Mouse (Mus musculus): Measurements from ENCODE around the gene Reps2. TPM values are rescaled to one million over a fixed set of nuclear protein-coding genes. Genes with fewer than 3 reads are reported as not detected.

Reps2 gene
- polyA plus RNA-seq, 1 experiment from 2014 or later, result 0.50 TPM

- H3K4me3 ChIP-seq (replicated peaks), result no peak overlapping the region
- ATAC-seq (ENCODE audit: insufficient number of reproducible peaks, insufficient read depth, low FRiP score, low TSS enrichment, low read depth), result no peak
- no peaks in the 10 kb centered on the region for H3K9me3 ChIP-seq
- no peaks in the 10 kb centered on the region for H3K36me3 ChIP-seq
- H3K27ac ChIP-seq, result no peak overlapping the region
- H3K27me3 ChIP-seq, result peaks cover 17% of the 10 kb centered on the region
- 60% methylated on average over 1 of the region's 1 CpGs for WGBS
- H3K4me1 ChIP-seq (replicated peaks), result no peaks in the 10 kb centered on the region
- H3K4me2 ChIP-seq, result no peak overlapping the region
- H3K9ac ChIP-seq (replicated peaks), result no peak overlapping the region
Measured at GRCm38 (mm10) chrX:162542576-162543227, 100.7 kb downstream of the Reps2 start.

- H3K4me1 ChIP-seq (replicated peaks), result no peaks in the 10 kb centered on the region
- no peaks in the 10 kb centered on the region for H3K36me3 ChIP-seq
- H3K27ac ChIP-seq, result no peak overlapping the region
- no peaks in the 10 kb centered on the region for H3K9me3 ChIP-seq
- no peak overlapping the region for H3K4me3 ChIP-seq (replicated peaks)
- no peak for ATAC-seq (ENCODE audit: insufficient number of reproducible peaks, insufficient read depth, low FRiP score, low TSS enrichment, low read depth)
- no peak overlapping the region for H3K9ac ChIP-seq (replicated peaks)
- 91% methylated on average over 1 of the region's 1 CpGs for WGBS
- H3K4me2 ChIP-seq, result no peak overlapping the region
- H3K27me3 ChIP-seq, result peaks cover 17% of the 10 kb centered on the region
Measured at GRCm38 (mm10) chrX:162541961-162542360, 101.5 kb downstream of the Reps2 start.

GRCm38 (mm10) chrX:162531016-162531415, 112.4 kb downstream of the Reps2 start:
- Histone ChIP-seq H3K4me2 (no peak overlapping the region), H3K27ac (no peak overlapping the region), H3K4me3 (replicated peaks) (no peak overlapping the region), H3K9ac (replicated peaks) (no peak overlapping the region), H3K36me3 (no peaks in the 10 kb centered on the region), H3K9me3 (no peaks in the 10 kb centered on the region), H3K27me3 (peaks cover 24% of the 10 kb centered on the region), H3K4me1 (replicated peaks) (no peaks in the 10 kb centered on the region)
- no peak for ATAC-seq (ENCODE audit: insufficient number of reproducible peaks, insufficient read depth, low FRiP score, low TSS enrichment, low read depth)
- 83% methylated on average over 2 of the region's 2 CpGs for WGBS

- Histone ChIP-seq H3K27ac (no peak overlapping the region), H3K4me2 (no peak overlapping the region), H3K4me1 (replicated peaks) (no peaks in the 10 kb centered on the region), H3K36me3 (no peaks in the 10 kb centered on the region), H3K27me3 (peaks cover 21% of the 10 kb centered on the region), H3K4me3 (replicated peaks) (no peak overlapping the region), H3K9ac (replicated peaks) (no peak overlapping the region), H3K9me3 (no peaks in the 10 kb centered on the region)
- ATAC-seq (ENCODE audit: insufficient number of reproducible peaks, insufficient read depth, low FRiP score, low TSS enrichment, low read depth), result no peak
- 39% methylated on average over 2 of the region's 2 CpGs for WGBS
Measured at GRCm38 (mm10) chrX:162527240-162527639, 116.2 kb downstream of the Reps2 start.

- WGBS, result 56% methylated on average over 9 of the region's 9 CpGs
- Histone ChIP-seq H3K36me3 (no peaks in the 10 kb centered on the region), H3K4me1 (replicated peaks) (no peaks in the 10 kb centered on the region), H3K4me3 (replicated peaks) (no peak overlapping the region), H3K4me2 (no peak overlapping the region), H3K9ac (replicated peaks) (no peak overlapping the region), H3K27me3 (peaks cover 22% of the 10 kb centered on the region), H3K27ac (no peak overlapping the region), H3K9me3 (no peaks in the 10 kb centered on the region)
- ATAC-seq (ENCODE audit: insufficient number of reproducible peaks, insufficient read depth, low FRiP score, low TSS enrichment, low read depth), result peak; percentile 47; the same call in 1 of the 2 replicates
Measured at GRCm38 (mm10) chrX:162521831-162522514, 121.5 kb downstream of the Reps2 start.

- no peak for ATAC-seq (ENCODE audit: insufficient number of reproducible peaks, insufficient read depth, low FRiP score, low TSS enrichment, low read depth)
- no peak overlapping the region for H3K4me3 ChIP-seq (replicated peaks)
- no peak overlapping the region for H3K4me2 ChIP-seq
- no peaks in the 10 kb centered on the region for H3K4me1 ChIP-seq (replicated peaks)
- H3K27ac ChIP-seq, result no peak overlapping the region
- peaks cover 22% of the 10 kb centered on the region for H3K27me3 ChIP-seq
- no peaks in the 10 kb centered on the region for H3K9me3 ChIP-seq
- no peaks in the 10 kb centered on the region for H3K36me3 ChIP-seq
- no peak overlapping the region for H3K9ac ChIP-seq (replicated peaks)
- 51% methylated on average over 4 of the region's 4 CpGs for WGBS
Measured at GRCm38 (mm10) chrX:162521197-162521596, 122.3 kb downstream of the Reps2 start.

- 84% methylated on average over 2 of the region's 2 CpGs for WGBS
- Histone ChIP-seq H3K4me1 (replicated peaks) (no peaks in the 10 kb centered on the region), H3K36me3 (no peaks in the 10 kb centered on the region), H3K4me3 (replicated peaks) (no peak overlapping the region), H3K9me3 (no peaks in the 10 kb centered on the region), H3K27ac (no peak overlapping the region), H3K27me3 (peaks cover 18% of the 10 kb centered on the region), H3K9ac (replicated peaks) (no peak overlapping the region), H3K4me2 (no peak overlapping the region)
- ATAC-seq (ENCODE audit: insufficient number of reproducible peaks, insufficient read depth, low FRiP score, low TSS enrichment, low read depth), result no peak
Measured at GRCm38 (mm10) chrX:162520374-162520773, 123.1 kb downstream of the Reps2 start.

- Histone ChIP-seq H3K4me1 (replicated peaks) (no peaks in the 10 kb centered on the region), H3K9me3 (no peaks in the 10 kb centered on the region), H3K4me2 (no peak overlapping the region), H3K9ac (replicated peaks) (no peak overlapping the region), H3K4me3 (replicated peaks) (no peak overlapping the region), H3K27ac (no peak overlapping the region), H3K36me3 (no peaks in the 10 kb centered on the region), H3K27me3 (peaks cover 30% of the 10 kb centered on the region)
- WGBS, result 57% methylated on average over 2 of the region's 2 CpGs
- no peak for ATAC-seq (ENCODE audit: insufficient number of reproducible peaks, insufficient read depth, low FRiP score, low TSS enrichment, low read depth)
Measured at GRCm38 (mm10) chrX:162510426-162510980, 132.9 kb downstream of the Reps2 start.

GRCm38 (mm10) chrX:162505186-162505585, 138.3 kb downstream of the Reps2 start:
- no peaks in the 10 kb centered on the region for H3K4me1 ChIP-seq (replicated peaks)
- H3K9ac ChIP-seq (replicated peaks), result no peak overlapping the region
- no peak for ATAC-seq (ENCODE audit: insufficient number of reproducible peaks, insufficient read depth, low FRiP score, low TSS enrichment, low read depth)
- H3K4me2 ChIP-seq, result no peak overlapping the region
- H3K27me3 ChIP-seq, result peaks cover 41% of the 10 kb centered on the region
- H3K4me3 ChIP-seq (replicated peaks), result no peak overlapping the region
- H3K27ac ChIP-seq, result no peak overlapping the region
- H3K36me3 ChIP-seq, result no peaks in the 10 kb centered on the region
- 79% methylated on average over 2 of the region's 2 CpGs for WGBS
- no peaks in the 10 kb centered on the region for H3K9me3 ChIP-seq

- WGBS, result 53% methylated on average over 2 of the region's 2 CpGs
- no peaks in the 10 kb centered on the region for H3K36me3 ChIP-seq
- H3K4me2 ChIP-seq, result no peak overlapping the region
- H3K4me3 ChIP-seq (replicated peaks), result no peak overlapping the region
- no peak overlapping the region for H3K9ac ChIP-seq (replicated peaks)
- ATAC-seq (ENCODE audit: insufficient number of reproducible peaks, insufficient read depth, low FRiP score, low TSS enrichment, low read depth), result no peak
- H3K27ac ChIP-seq, result no peak overlapping the region
- H3K4me1 ChIP-seq (replicated peaks), result no peaks in the 10 kb centered on the region
- H3K27me3 ChIP-seq, result peaks cover 30% of the 10 kb centered on the region
- no peaks in the 10 kb centered on the region for H3K9me3 ChIP-seq
Measured at GRCm38 (mm10) chrX:162503436-162503835, 140.0 kb downstream of the Reps2 start.

- no peak overlapping the region for H3K4me2 ChIP-seq
- no peaks in the 10 kb centered on the region for H3K4me1 ChIP-seq (replicated peaks)
- H3K9ac ChIP-seq (replicated peaks), result no peak overlapping the region
- ATAC-seq (ENCODE audit: insufficient number of reproducible peaks, insufficient read depth, low FRiP score, low TSS enrichment, low read depth), result no peak
- H3K36me3 ChIP-seq, result no peaks in the 10 kb centered on the region
- H3K27ac ChIP-seq, result no peak overlapping the region
- 72% methylated on average over 3 of the region's 3 CpGs for WGBS
- H3K27me3 ChIP-seq, result peaks cover 32% of the 10 kb centered on the region
- no peak overlapping the region for H3K4me3 ChIP-seq (replicated peaks)
- no peaks in the 10 kb centered on the region for H3K9me3 ChIP-seq
Measured at GRCm38 (mm10) chrX:162500962-162501361, 142.5 kb downstream of the Reps2 start.
